ENCODE assay signal across 8 mouse cellular contexts in genomic region chr14:25694569-25694897, GRCm38 (mm10). TPM values are rescaled to one million over a fixed set of nuclear protein-coding genes. Genes with fewer than 3 reads are reported as not detected.
DNase-seq lines count a peak whose midpoint lies in the region; ATAC-seq and TF ChIP-seq lines count a peak whose summit lies in the region.

No protein-coding gene starts in this region.

- H3K4me3 ChIP-seq in cerebellum, adult 2 months (replicated peaks; ENCODE audit: insufficient read depth, low read depth, low read length): peak overlapping the region; percentile 71
- H3K4me3 ChIP-seq in hindbrain, embryonic 11.5 days (ENCODE audit: low read depth, low read length): peak overlapping the region; percentile 88
- H3K4me3 ChIP-seq in limb, embryonic 14.5 days (replicated peaks; ENCODE audit: low read length): peak overlapping the region; percentile 88

- H3K36me3 ChIP-seq in hindbrain, embryonic 11.5 days (ENCODE audit: control insufficient read depth, insufficient read depth, low read length): peaks cover 2% of the 10 kb centered on the region; the same call in 1 of the 2 replicates
- peaks cover 31% of the 10 kb centered on the region for H3K36me3 ChIP-seq in limb, embryonic 14.5 days (ENCODE audit: control insufficient read depth, insufficient read depth, low read length)

- peak in 1 of 2 experiments; percentile 32 for DNase-seq in cerebellum, adult 2 months
- DNase-seq in cerebellum, adult 8-10 months: no peak
- DNase-seq in c-Kit-negative CD71-positive TER-119-positive erythroid progenitor cells, embryonic 14.5 days (ENCODE audit: low read depth, low spot score): peak; percentile 6
- DNase-seq in hindbrain, embryonic 11.5 days (ENCODE audit: low spot score): peak; percentile 36
- DNase-seq in limb, embryonic 14.5 days (ENCODE audit: low spot score): no peak
- peak; percentile 46 for DNase-seq in naive thymus-derived CD4-positive, alpha-beta T cell, adult 2 months (ENCODE audit: low read depth)
- DNase-seq in urinary bladder, adult 2 months (ENCODE audit: low spot score): no peak
- DNase-seq in cerebellum, postnatal 4 days (ENCODE audit: low spot score in 2 of 2): no peak

- peak; percentile 60 for ATAC-seq in hindbrain, embryonic 11.5 days (ENCODE audit: low FRiP score)
- ATAC-seq in limb, embryonic 14.5 days (ENCODE audit: low FRiP score, low read depth): peak; percentile 3

- no peak overlapping the region for H3K27ac ChIP-seq in cerebellum, adult 2 months (ENCODE audit: insufficient read depth, low read length)
- no peak overlapping the region for H3K27ac ChIP-seq in hindbrain, embryonic 11.5 days (ENCODE audit: low read depth, low read length)
- H3K27ac ChIP-seq in limb, embryonic 14.5 days (replicated peaks; ENCODE audit: low read depth, low read length): no peak overlapping the region

- H3K4me2 ChIP-seq in hindbrain, embryonic 11.5 days (replicated peaks; ENCODE audit: low read depth, low read length): peak overlapping the region; percentile 94
- H3K4me2 ChIP-seq in limb, embryonic 14.5 days (replicated peaks; ENCODE audit: low read depth, low read length, severe bottlenecking): peak overlapping the region; percentile 95

- no peaks in the 10 kb centered on the region for H3K9me3 ChIP-seq in hindbrain, embryonic 11.5 days (ENCODE audit: control insufficient read depth, low read length)
- H3K9me3 ChIP-seq in limb, embryonic 14.5 days (ENCODE audit: control insufficient read depth, low read length): no peaks in the 10 kb centered on the region

- under 1% methylated on average over 10 of the region's 10 CpGs for WGBS in cerebellum, adult 2 months
- 2% methylated on average over 10 of the region's 10 CpGs for WGBS in hindbrain, embryonic 11.5 days
- 0% methylated on average over 10 of the region's 10 CpGs for WGBS in limb, embryonic 14.5 days

- peaks cover 8% of the 10 kb centered on the region; the same call in 1 of the 2 replicates for H3K4me1 ChIP-seq in cerebellum, adult 2 months (ENCODE audit: control insufficient read depth, insufficient read depth, low read length)
- peaks cover 6% of the 10 kb centered on the region; the same call in 1 of the 2 replicates for H3K4me1 ChIP-seq in hindbrain, embryonic 11.5 days (replicated peaks; ENCODE audit: control insufficient read depth, insufficient read depth, low read length)
- peaks cover 19% of the 10 kb centered on the region for H3K4me1 ChIP-seq in limb, embryonic 14.5 days (ENCODE audit: control insufficient read depth, insufficient read depth, low read length)

- no peak for TF ChIP-seq POLR2A in cerebellum, adult 2 months (IDR thresholded peaks at IDR 0.05; ENCODE audit: borderline replicate concordance, insufficient read depth, low read length)
- TF ChIP-seq POLR2A in limb, embryonic 14.5 days (IDR thresholded peaks at IDR 0.05; ENCODE audit: borderline replicate concordance, extremely low read depth, insufficient read depth, insufficient read length): no peak

- no peaks in the 10 kb centered on the region for H3K27me3 ChIP-seq in cerebellum, adult 2 months (ENCODE audit: control insufficient read depth, insufficient read depth, low read length)
- H3K27me3 ChIP-seq in hindbrain, embryonic 11.5 days (ENCODE audit: control insufficient read depth, insufficient read depth, low read length): no peaks in the 10 kb centered on the region
- H3K27me3 ChIP-seq in limb, embryonic 14.5 days (ENCODE audit: control insufficient read depth, insufficient read depth, low read length): no peaks in the 10 kb centered on the region

- no peak for TF ChIP-seq CTCF in cerebellum, adult 2 months (IDR thresholded peaks at IDR 0.05; ENCODE audit: borderline replicate concordance, insufficient read depth, low read depth, low read length)

- H3K9ac ChIP-seq in hindbrain, embryonic 11.5 days (ENCODE audit: low read depth, low read length): peak overlapping the region; percentile 77
- H3K9ac ChIP-seq in limb, embryonic 14.5 days (ENCODE audit: low read depth, low read length, severe bottlenecking): peak overlapping the region; percentile 78

RNA-seq across cellular contexts. Expression of gene Ppif, which starts 0.6 kb away (rescaled TPM):
- polyA plus RNA-seq in cerebellum, adult 2 months (2012; rRNA removed): 62.7 and 63.3 TPM in 2 replicates
- polyA plus RNA-seq in hindbrain, embryonic 11.5 days (2014; fragmentation: Nextera tagmentation; extraction: Ambion mirVana): 32.3 and 33.3 TPM in 2 replicates
- 67.1 and 79.9 TPM in 2 replicates for polyA plus RNA-seq in limb, embryonic 14.5 days (2012; rRNA removed)
- 27.3 and 28.9 TPM in 2 replicates for polyA plus RNA-seq in limb, embryonic 14.5 days (2014; fragmentation: Nextera tagmentation; extraction: Ambion mirVana)
- 21.2 and 27.2 TPM in 2 replicates for polyA plus RNA-seq in urinary bladder, adult 2 months (2012; rRNA removed)

Comparison
In these comparisons a context has a peak if more than half of its experiments do, and no peak if none do; other contexts are left out.
1. DNase-seq: peak in c-Kit-negative CD71-positive TER-119-positive erythroid progenitor cells, embryonic 14.5 days (single experiment), hindbrain, embryonic 11.5 days (single experiment) and naive thymus-derived CD4-positive, alpha-beta T cell, adult 2 months (single experiment); none in cerebellum, adult 8-10 months (single experiment), limb, embryonic 14.5 days (single experiment), urinary bladder, adult 2 months (single experiment) and cerebellum, postnatal 4 days (0 of 2).
2. Peak in every context shown above with its lines, with median percentiles within 50 percentile points of each other: H3K4me3 ChIP-seq.